Mouse (Mus musculus) embryonic fibroblast, embryonic 13.5 days (primary cell): ENCODE measurements around the gene D17H6S53E. TPM values are rescaled to one million over a fixed set of nuclear protein-coding genes. Genes with fewer than 3 reads are reported as not detected.

Source experiments
- H3K27ac ChIP-seq: 2 replicates; pipeline ENCODE4 v1.5.1; 2012; ENCODE audit warnings: low read length, control low read depth, inconsistent platforms; ENCODE audit not compliant: insufficient read depth
- H3K4me1 ChIP-seq: 2 replicates; pipeline ENCODE4 v1.6.1; 2011; ENCODE audit warnings: low read length; ENCODE audit not compliant: control insufficient read depth, insufficient read depth
- H3K4me3 ChIP-seq: 2 replicates; pipeline ENCODE4 v1.5.1; 2011; ENCODE audit warnings: mild to moderate bottlenecking, control low read depth, low read length; ENCODE audit not compliant: insufficient read depth
- CTCF ChIP-seq: IDR thresholded peaks from 2 replicates; pipeline ENCODE4 v1.5.1; 2011; ENCODE audit warnings: mild to moderate bottlenecking, control low read depth, low read length, moderate library complexity, borderline replicate concordance; ENCODE audit not compliant: insufficient read depth
- POLR2A ChIP-seq: IDR thresholded peaks from 2 replicates; pipeline ENCODE4 v1.6.1; 2011; ENCODE audit warnings: low read depth, mild to moderate bottlenecking, control low read depth, low read length, moderate library complexity
- polyA plus RNA-seq: library from polyadenylated mRNA; stranded (reverse); fragments of >200 nt; gene quantifications from 2 replicates; pipeline ENCODE4 v1.2.4, GENCODE M21; 2011; ENCODE audit warnings: low read depth; ENCODE audit not compliant: missing spikeins, insufficient read length

D17H6S53E gene
- polyA plus RNA-seq, 1 experiment = 16.1 TPM

GRCm38 (mm10) chr17:35141971-35142370, 15.8 kb downstream of the D17H6S53E start:
- no peak overlapping the region for H3K4me3 ChIP-seq
- H3K4me1 ChIP-seq = no peaks in the 10 kb centered on the region
- TF ChIP-seq POLR2A (no peak), CTCF (no peak)
- no peak overlapping the region for H3K27ac ChIP-seq

- TF ChIP-seq POLR2A (no peak), CTCF (no peak)
- Histone ChIP-seq H3K4me1 (no peaks in the 10 kb centered on the region), H3K27ac (no peak overlapping the region), H3K4me3 (no peak overlapping the region)
Observed at GRCm38 (mm10) chr17:35146139-35146538, 20.0 kb downstream of the D17H6S53E start.

GRCm38 (mm10) chr17:35147348-35147747, 21.2 kb downstream of the D17H6S53E start:
- Histone ChIP-seq H3K4me3 (no peak overlapping the region), H3K4me1 (no peaks in the 10 kb centered on the region), H3K27ac (no peak overlapping the region)
- TF ChIP-seq POLR2A (no peak), CTCF (no peak)

- H3K4me1 ChIP-seq = no peaks in the 10 kb centered on the region
- H3K27ac ChIP-seq = no peak overlapping the region
- no peak overlapping the region for H3K4me3 ChIP-seq
- TF ChIP-seq POLR2A = no peak
- TF ChIP-seq CTCF = no peak
Observed at GRCm38 (mm10) chr17:35147922-35148639, 21.9 kb downstream of the D17H6S53E start.

- Histone ChIP-seq H3K4me3 (no peak overlapping the region), H3K27ac (no peak overlapping the region), H3K4me1 (no peaks in the 10 kb centered on the region; the same call in 1 of the 2 replicates)
- TF ChIP-seq CTCF (no peak), POLR2A (no peak)
Observed at GRCm38 (mm10) chr17:35152121-35152520, 25.9 kb downstream of the D17H6S53E start.

GRCm38 (mm10) chr17:35153077-35153476, 26.9 kb downstream of the D17H6S53E start:
- TF ChIP-seq CTCF = no peak
- no peak for TF ChIP-seq POLR2A
- H3K4me1 ChIP-seq = no peaks in the 10 kb centered on the region; the same call in 1 of the 2 replicates
- no peak overlapping the region for H3K4me3 ChIP-seq
- H3K27ac ChIP-seq = no peak overlapping the region

- no peak overlapping the region for H3K27ac ChIP-seq
- TF ChIP-seq CTCF = no peak
- no peak for TF ChIP-seq POLR2A
Observed at GRCm38 (mm10) chr17:35153931-35154330, 27.8 kb downstream of the D17H6S53E start.

GRCm38 (mm10) chr17:35154616-35155015, 28.4 kb downstream of the D17H6S53E start:
- TF ChIP-seq POLR2A = no peak
- TF ChIP-seq CTCF = no peak
- no peaks in the 10 kb centered on the region; the same call in 1 of the 2 replicates for H3K4me1 ChIP-seq
- H3K27ac ChIP-seq = no peak overlapping the region
- no peak overlapping the region for H3K4me3 ChIP-seq

More at GRCm38 (mm10) chr17:35153931-35154330, 27.8 kb downstream of the D17H6S53E start:
- Histone ChIP-seq H3K4me1 (no peaks in the 10 kb centered on the region; the same call in 1 of the 2 replicates), H3K4me3 (no peak overlapping the region)

GRCm38 (mm10) chr17:35155451-35155850, 29.3 kb downstream of the D17H6S53E start:
- H3K4me3 ChIP-seq = no peak overlapping the region
- no peak for TF ChIP-seq CTCF
- TF ChIP-seq POLR2A = no peak
- H3K4me1 ChIP-seq = no peaks in the 10 kb centered on the region; the same call in 1 of the 2 replicates
- H3K27ac ChIP-seq = no peak overlapping the region

- no peak overlapping the region for H3K4me3 ChIP-seq
- no peak for TF ChIP-seq CTCF
- no peak for TF ChIP-seq POLR2A
- no peaks in the 10 kb centered on the region; the same call in 1 of the 2 replicates for H3K4me1 ChIP-seq
- no peak overlapping the region for H3K27ac ChIP-seq
Observed at GRCm38 (mm10) chr17:35156461-35157200, 30.5 kb downstream of the D17H6S53E start.
